Mouse (Mus musculus) liver, embryonic 14.5 days (tissue): ENCODE measurements around the gene Git2. TPM values are rescaled to one million over a fixed set of nuclear protein-coding genes. Genes with fewer than 3 reads are reported as not detected.

Experiments
- ATAC-seq: fragments of 200-750 bp; cut with Nextera tagmentation; 2 replicates; pipeline ENCODE4 v1.8.0; 2017; ENCODE audit warnings: moderate number of reproducible peaks, mild to moderate bottlenecking, moderate library complexity; ENCODE audit not compliant: insufficient read depth
- DNase-seq, 3 experiments: peaks; one replicate each; pipeline ENCODE4 v3.0.0-alpha.2; 2012 to 2013; ENCODE audit warnings: low read depth in 3 of 3, low spot score in 3 of 3
- H3K27ac ChIP-seq: fragments of 300-500 bp; sonication (generic); 2 replicates; pipeline ENCODE4 v1.5.1; 2014; ENCODE audit warnings: moderate library complexity, mild to moderate bottlenecking, control low read depth, inconsistent platforms
- H3K27me3 ChIP-seq: fragments of 300-500 bp; sonication (generic); 2 replicates; pipeline ENCODE4 v1.6.1; 2014; ENCODE audit warnings: mild to moderate bottlenecking, low read length, moderate library complexity; ENCODE audit not compliant: control insufficient read depth, insufficient read depth
- H3K36me3 ChIP-seq: fragments of 300-500 bp; sonication (generic); replicated peaks from 2 replicates; pipeline ENCODE4 v1.6.1; 2014; ENCODE audit warnings: low read depth; ENCODE audit not compliant: control insufficient read depth, insufficient read depth
- H3K4me1 ChIP-seq, 2 experiments: fragments of 200-500 bp in 1 of 2; fragments of 300-500 bp in 1 of 2; sonication (generic) in 1 of 2; replicated peaks; 2 replicates each; pipeline ENCODE4 v1.6.1; 2012 to 2014; ENCODE audit warnings: antibody characterized with exemption in 1 of 2, inconsistent platforms in 1 of 2, low read length in 1 of 2; ENCODE audit not compliant: control insufficient read depth in 2 of 2, insufficient read depth in 2 of 2
- H3K4me2 ChIP-seq: fragments of 300-500 bp; sonication (generic); 2 replicates; pipeline ENCODE4 v1.6.1; 2014; ENCODE audit warnings: low read depth, mild to moderate bottlenecking, control low read depth, moderate library complexity
- H3K4me3 ChIP-seq, 2 experiments: fragments of 200-500 bp in 1 of 2; fragments of 300-500 bp in 1 of 2; sonication (generic) in 1 of 2; 2 replicates each; pipeline ENCODE4 v1.5.1; 2012 to 2014; ENCODE audit warnings: low read depth in 2 of 2, low read length in 2 of 2, mild to moderate bottlenecking in 2 of 2, control low read depth in 1 of 2, inconsistent platforms in 1 of 2, moderate library complexity in 1 of 2; ENCODE audit not compliant: insufficient read depth in 1 of 2
- H3K9ac ChIP-seq: fragments of 300-500 bp; sonication (generic); replicated peaks from 2 replicates; pipeline ENCODE4 v1.6.1; 2014; ENCODE audit warnings: mild to moderate bottlenecking, control low read depth, moderate library complexity
- H3K9me3 ChIP-seq: fragments of 300-500 bp; sonication (generic); 2 replicates; pipeline ENCODE4 v1.6.1; 2016; ENCODE audit warnings: low read length, mixed read lengths; ENCODE audit not compliant: control insufficient read depth
- CTCF ChIP-seq: IDR thresholded peaks from 2 replicates; pipeline ENCODE4 v1.5.1; 2016; ENCODE audit warnings: antibody characterized with exemption, low read depth, control low read depth
- EP300 ChIP-seq: IDR thresholded peaks from 2 replicates; pipeline ENCODE4 v1.6.1; 2016; ENCODE audit warnings: antibody characterized with exemption, low read depth
- WGBS: fragments of 180-500 bp; shearing (Covaris S2); extraction: QIAGEN DNeasy Blood & Tissue Kit; methylation state at CpG from one replicate; pipeline ENCODE4 v1.1.7; 2014; ENCODE audit not compliant: insufficient replicate concordance; 5-methylcytosine and 5-hydroxymethylcytosine counted together
- polyA plus RNA-seq, 2 experiments: library from polyadenylated mRNA; depleted of rRNA in 1 of 2; stranded (reverse) in 1 of 2; unstranded in 1 of 2; fragments of >200 nt; fragmentation: Nextera tagmentation in 1 of 2; extraction: Ambion mirVana in 1 of 2; gene quantifications; 2 replicates each; pipeline versions ENCODE4 v1.2.1 to v1.2.3; 2012 to 2014

Gene Git2
- polyA plus RNA-seq, 2 experiments = 12.1 to 13.7 TPM

DNA sequence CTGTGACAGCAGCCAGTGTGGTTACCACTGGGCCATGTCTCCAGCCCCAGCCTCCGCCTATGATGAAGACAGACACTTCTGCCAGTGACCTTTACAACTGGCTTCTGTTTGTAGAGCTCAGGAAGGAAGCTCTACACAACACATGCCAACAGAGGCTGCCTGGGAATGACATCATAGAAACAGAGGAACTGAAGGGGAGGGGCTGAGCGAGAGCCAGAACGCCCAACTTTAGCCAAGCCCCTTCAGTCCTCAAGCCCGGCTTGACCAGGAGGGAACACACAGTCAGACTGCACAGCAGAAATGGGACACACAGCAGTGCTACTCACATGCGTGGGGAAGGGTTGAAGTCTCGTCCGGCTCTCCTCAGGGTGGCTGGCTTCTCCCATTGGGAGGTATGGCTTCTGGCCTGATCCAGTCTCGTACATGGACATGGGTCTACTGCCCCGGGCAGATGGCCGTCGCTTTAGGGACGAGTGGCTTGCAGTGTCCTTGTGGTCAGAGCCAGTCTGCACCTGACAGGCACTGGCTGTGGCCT lies 36.5 kb downstream of the Git2 start:
- WGBS = 71% methylated on average over 12 of the region's 12 CpGs
- ATAC-seq (peak; percentile 33; the same call in 1 of the 2 replicates), DNase-seq (no peak)

DNA sequence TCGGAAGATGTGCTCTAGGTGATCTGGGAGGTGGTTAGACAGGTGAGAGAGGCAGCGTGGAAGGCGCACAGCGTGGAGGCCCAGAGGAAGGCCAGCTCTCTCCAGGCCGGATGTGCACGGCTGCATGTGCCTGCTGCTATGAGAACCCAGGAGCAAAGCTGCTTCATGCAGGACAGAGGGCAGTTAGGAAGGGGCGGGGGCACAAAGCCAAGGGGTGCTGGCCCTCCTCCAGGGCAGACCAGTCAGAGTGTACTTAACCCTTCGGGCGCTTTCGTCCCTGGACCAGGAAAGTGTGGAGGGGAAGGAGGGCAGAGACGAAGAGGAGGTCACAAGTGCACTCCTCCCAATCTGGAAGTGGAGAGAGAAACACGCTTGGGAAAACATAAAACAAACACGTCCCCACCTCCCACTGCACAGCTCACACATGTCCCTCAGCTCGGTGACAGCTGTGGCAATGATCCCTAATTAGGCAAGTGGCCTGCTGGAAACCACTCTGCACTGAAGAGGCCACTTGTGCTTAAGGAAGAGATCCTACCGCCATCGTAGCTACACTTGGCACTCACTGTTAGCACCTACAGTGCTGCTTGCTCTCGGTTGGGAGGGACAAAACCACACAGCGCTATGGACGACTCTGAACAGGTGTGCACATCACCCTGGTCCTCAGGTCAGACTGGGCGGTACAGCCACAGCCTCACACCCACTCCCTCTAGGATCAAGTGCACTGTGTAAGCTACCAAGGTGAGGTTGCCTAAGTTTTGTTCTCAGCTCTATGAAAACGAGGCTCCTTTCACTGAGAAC lies 38.0 kb downstream of the Git2 start:
- DNase-seq = no peak
- Histone ChIP-seq H3K9me3 (no peaks in the 10 kb centered on the region), H3K27ac (no peak overlapping the region), H3K4me3 (no peak overlapping the region), H3K36me3 (peaks cover 21% of the 10 kb centered on the region), H3K27me3 (no peaks in the 10 kb centered on the region), H3K9ac (no peak overlapping the region), H3K4me2 (no peak overlapping the region), H3K4me1 (0 out of 4 replicates have a peak, but pooled peaks cover 0 to 2% of the 10 kb centered on the region in 2 experiments)
- 77% methylated on average over 21 of the region's 21 CpGs for WGBS
- TF ChIP-seq EP300 (no peak), CTCF (no peak)
- ATAC-seq = no peak

More for the DNA sequence above, 36.5 kb downstream of the Git2 start:
- Histone ChIP-seq H3K4me3 (no peak overlapping the region), H3K4me1 (0 out of 4 replicates have a peak, but pooled peaks cover 0 to 2% of the 10 kb centered on the region in 2 experiments), H3K4me2 (no peak overlapping the region), H3K9ac (no peak overlapping the region), H3K36me3 (peaks cover 23% of the 10 kb centered on the region), H3K9me3 (no peaks in the 10 kb centered on the region), H3K27ac (no peak overlapping the region), H3K27me3 (no peaks in the 10 kb centered on the region)
- no peak for TF ChIP-seq EP300
- no peak for TF ChIP-seq CTCF

DNA sequence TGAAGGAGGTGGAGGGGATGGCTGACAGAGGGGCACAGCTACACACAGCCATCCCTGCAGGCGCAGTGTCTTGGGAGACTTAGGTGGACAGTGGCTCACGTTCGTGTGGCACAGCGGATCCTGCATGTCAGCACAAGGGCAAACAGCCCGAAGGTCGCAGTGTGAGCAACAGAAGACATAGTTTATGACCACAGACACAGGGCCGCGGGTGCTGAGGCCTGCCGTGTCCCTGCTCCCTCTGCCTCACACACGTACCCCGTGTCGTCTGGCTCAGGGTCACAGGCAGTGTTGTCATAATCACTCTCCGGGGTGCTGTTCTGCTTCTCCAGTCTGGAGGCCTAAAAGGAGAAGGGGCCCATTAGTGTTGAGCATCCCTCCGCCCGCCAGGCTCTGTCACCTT lies 41.7 kb downstream of the Git2 start:
- peaks cover 30% of the 10 kb centered on the region for H3K36me3 ChIP-seq
- H3K4me3 ChIP-seq = no peak overlapping the region
- H3K4me2 ChIP-seq = no peak overlapping the region
- TF ChIP-seq CTCF = no peak
- TF ChIP-seq EP300 = no peak
- no peaks in the 10 kb centered on the region for H3K9me3 ChIP-seq
- 87% methylated on average over 15 of the region's 15 CpGs for WGBS
- H3K9ac ChIP-seq = no peak overlapping the region
- H3K27ac ChIP-seq = no peak overlapping the region
- 0 out of 4 replicates have a peak, but pooled peaks cover 0 to 2% of the 10 kb centered on the region in 2 experiments for H3K4me1 ChIP-seq
- no peak for ATAC-seq
- no peak for DNase-seq
- no peaks in the 10 kb centered on the region for H3K27me3 ChIP-seq

DNA sequence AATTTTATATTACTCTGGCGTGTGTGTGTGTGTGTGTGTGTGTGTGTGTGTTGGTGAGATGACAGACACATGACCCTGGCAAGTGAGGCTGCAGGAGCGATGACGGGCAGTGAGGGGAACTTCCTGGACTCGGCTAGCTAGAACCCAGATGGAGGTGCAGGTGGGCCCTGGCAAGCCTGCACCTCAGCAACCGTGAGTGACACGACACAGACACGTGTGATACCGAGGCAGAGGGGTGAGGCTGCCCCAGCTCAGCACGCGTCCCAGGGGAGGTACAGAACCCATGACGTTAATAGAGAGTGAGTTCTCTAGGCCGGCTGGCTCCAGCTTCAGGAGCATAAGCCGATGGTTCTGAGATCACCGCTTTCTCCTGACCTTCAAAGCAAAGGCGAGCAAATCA lies 43.3 kb downstream of the Git2 start:
- no peaks in the 10 kb centered on the region for H3K27me3 ChIP-seq
- H3K9ac ChIP-seq = no peak overlapping the region
- DNase-seq = no peak
- ATAC-seq = no peak
- no peaks in the 10 kb centered on the region for H3K4me1 ChIP-seq
- H3K9me3 ChIP-seq = no peaks in the 10 kb centered on the region
- no peak overlapping the region for H3K27ac ChIP-seq
- H3K4me3 ChIP-seq = no peak overlapping the region
- H3K4me2 ChIP-seq = no peak overlapping the region
- TF ChIP-seq EP300 (no peak), CTCF (no peak)
- H3K36me3 ChIP-seq = peaks cover 21% of the 10 kb centered on the region
- 84% methylated on average over 15 of the region's 15 CpGs for WGBS

DNA sequence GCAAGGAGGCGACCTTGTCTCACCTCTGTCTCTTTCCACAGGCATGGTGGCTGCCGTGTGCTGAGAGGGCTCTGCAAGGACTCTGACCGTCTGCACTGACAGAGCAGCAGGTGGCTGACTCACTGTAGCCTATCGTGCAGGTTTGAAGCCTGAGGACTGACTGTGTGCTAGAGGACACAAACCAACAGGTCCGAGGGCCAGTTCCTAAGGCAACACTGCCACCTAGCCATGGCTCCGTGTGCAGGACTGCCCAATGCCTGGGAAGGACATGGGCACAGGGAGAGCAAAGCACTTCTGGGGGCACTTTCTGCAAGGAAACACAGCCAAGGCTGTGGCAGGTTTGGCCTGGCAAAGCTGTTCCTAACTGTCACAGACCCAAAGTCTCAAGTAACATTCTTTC lies 43.8 kb downstream of the Git2 start:
- DNase-seq (no peak), ATAC-seq (no peak)
- Histone ChIP-seq H3K9ac (no peak overlapping the region), H3K4me1 (no peaks in the 10 kb centered on the region), H3K27me3 (no peaks in the 10 kb centered on the region), H3K4me2 (no peak overlapping the region), H3K9me3 (no peaks in the 10 kb centered on the region), H3K27ac (no peak overlapping the region), H3K4me3 (no peak overlapping the region), H3K36me3 (peaks cover 21% of the 10 kb centered on the region)
- peak; percentile 34 for TF ChIP-seq CTCF
- TF ChIP-seq EP300 = no peak
- 81% methylated on average over 6 of the region's 6 CpGs for WGBS
